Mouse (Mus musculus) left cerebral cortex, postnatal 25 days (tissue): Measurements from ENCODE around the gene Aspg. TPM values are rescaled to one million over a fixed set of nuclear protein-coding genes. Genes with fewer than 3 reads are reported as not detected.

Source experiments
- DNase-seq, 2 experiments: peaks; one replicate each; pipeline ENCODE4 v3.0.0; 2022; ENCODE audit warnings: low spot score in 2 of 2, mixed read lengths in 1 of 2
- intact Hi-C: fragments of 180-260 bp; cut with DNase I; formaldehyde crosslinking; loops from one replicate; pipeline ENCODE4 v1.15.1; 2025
- total RNA-seq, 2 experiments: library from RNA; stranded (reverse); gene quantifications; 2 replicates each; pipeline ENCODE4 v1.2.3; 2021

Gene Aspg
- total RNA-seq, 2 experiments from 2014 or later: 4.2 to 4.4 TPM

DNA sequence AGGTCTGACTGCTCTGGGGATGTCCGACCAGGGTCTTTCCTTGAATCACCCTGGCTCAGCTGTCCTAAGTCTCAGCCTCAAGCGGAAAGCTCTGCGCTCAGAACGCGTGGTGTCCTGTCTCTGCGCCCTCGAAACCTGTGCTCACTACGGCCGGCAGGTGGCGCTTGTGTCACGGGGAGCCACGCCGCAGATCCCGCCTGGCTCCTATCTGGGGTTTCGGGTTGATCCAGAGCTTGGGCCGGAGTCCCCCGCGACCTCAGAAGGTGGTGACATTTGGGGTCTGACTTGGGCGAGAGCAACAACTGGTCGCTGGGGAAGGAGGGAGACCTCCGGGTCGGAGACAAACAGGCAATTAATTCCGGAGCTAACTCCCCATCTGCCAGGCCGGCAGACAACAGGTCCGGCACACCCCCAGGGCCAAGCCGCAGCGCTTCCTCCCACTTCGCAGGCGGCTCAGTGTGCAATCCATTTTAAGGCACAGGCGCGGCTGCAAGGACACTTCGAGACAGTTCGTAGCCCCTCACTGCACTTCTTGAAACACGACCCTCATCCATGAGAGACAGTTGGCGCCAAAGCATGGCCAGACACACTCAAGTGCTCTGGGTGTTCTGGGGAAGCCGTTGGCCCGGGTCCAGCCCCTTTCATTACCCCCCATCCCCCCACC, 38.9 kb downstream of the Aspg start:
- peak; percentile 83 to 84 for DNase-seq
- intact Hi-C loops: loop anchor here (1.0 to 10.0 kb wide), 4 partner anchors 306 to 479 kb away; partner anchors contain the start of gene Adssl1

DNA sequence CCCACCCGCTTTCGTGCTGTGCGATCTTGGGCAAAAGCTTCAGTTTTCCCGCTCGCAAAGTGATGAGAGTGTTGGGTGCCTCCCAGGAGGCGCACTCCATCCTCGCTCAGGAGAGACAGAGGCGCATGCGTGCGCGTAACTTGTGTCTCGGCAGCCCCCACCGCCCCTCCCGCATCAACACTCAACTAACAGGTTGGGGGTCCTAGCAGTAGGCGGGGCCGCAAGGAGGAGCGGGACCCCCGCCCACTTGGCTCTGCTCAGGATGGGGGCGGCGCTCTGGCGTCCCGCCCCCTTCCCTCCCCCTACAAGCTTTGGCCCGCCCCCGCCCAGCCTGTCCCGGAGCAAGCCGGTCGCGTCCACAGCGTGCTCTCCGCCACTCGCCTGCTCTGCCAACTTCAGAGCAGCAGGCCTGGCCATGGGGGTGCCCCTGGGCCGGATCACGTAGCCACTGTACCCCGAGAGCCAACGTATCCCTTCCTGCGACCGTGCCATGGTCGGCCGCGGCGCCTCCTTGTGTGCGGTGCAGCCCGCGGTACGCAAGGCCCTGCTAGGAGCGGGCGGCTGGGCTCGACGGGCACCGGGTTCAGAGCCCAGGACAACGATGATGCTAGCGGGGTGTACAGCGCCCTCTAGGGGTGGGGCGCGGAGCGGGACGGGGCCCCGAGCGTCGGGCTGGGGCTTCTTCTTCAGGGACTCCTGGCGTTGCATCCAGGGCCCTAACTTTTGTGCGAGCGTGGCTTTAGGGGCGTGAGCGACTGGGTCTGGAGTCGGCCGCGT, 39.6 kb downstream of the Aspg start, which contains the start of gene Kif26a:
TSS of gene Kif26a (plus strand) at position 334 of the 777 bp plus-strand sequence.
- intact Hi-C loops: loop anchor here (1.0 to 10.0 kb wide), 4 partner anchors 305 to 479 kb away; partner anchors contain the start of gene Adssl1
- DNase-seq: peak; percentile 36 to 37

DNA sequence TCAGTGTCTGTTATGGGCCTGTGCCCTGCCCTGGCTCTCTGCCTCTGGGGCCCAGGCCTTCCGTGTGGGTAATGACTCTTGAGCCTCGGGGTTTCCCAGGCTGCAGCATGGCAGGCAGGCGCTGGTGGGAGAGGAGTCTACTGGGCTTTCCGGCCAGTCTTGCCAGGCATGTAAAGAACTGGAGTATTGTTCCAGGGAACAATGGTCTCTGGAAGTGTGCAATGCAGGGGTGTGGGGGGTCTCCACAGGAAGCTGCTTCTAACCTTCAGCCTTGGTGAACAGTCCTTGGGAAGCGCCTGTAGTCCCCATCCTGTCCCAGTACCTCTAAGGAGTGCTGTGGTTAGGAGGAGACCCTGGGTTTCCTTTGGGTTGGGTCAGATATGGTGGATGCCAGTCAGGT, 40.9 kb downstream of the Aspg start:
- no peak for DNase-seq
- intact Hi-C loops: loop anchor here (10.0 kb wide), 1 partner anchor 477 kb away; the partner anchor contains the start of gene Adssl1

DNA sequence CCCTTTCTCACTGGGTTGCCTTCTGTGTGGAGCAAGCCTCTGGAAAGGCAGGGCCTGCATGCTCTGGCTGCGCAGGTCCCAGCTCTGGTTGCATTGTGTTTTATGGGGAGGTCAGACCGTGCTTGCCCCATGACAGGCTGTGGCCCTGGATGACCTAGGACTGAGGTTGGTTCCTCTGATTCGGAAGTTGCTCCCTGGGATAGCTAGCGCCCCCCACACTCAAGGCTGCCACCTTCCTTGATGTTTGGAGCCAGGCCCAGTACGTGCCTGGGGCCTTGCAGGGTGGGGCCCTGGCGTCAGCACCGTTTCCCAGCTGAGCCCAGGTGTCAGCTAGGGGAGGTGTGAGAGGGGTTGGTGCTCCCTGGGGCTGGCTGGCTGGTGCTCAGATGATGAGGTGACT, 43.5 kb downstream of the Aspg start:
- DNase-seq: no peak
- intact Hi-C loops: no loop called here

DNA sequence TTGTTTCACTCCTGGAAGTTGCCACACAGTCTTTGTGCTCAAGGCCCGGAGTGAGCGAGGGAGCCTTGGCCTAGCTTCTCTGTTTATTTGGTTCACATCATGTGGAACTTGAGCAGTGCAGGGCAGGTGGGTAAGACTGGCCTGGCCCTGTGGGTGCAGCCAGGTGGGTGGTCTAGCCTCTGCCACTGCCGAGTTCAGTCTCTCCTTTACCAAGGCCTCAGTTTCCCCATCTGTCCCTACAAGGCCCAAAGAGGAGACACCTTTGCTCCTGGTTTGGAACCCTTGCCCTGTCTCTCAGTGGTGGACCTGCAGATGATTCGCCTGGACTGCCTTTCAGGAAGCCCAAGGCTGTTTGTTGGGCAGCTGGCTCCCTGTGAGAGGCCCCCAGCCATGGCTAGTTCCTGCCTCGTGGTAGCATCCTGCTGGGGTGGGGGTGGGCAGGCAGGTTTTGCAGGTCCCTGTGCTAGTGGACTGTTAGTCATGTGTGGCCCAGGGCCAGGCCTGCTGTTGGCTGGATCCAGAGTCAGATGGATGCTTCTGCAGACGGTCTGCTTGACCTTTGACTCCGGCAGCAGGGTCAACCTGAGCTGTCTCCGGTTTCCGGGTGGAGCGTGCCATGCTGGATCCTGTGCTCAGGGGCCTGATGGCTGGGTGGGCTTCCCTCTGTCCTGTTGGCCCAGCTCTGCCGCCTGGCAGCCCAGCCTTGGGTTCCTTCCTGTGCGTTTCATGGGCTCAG, 44.9 kb downstream of the Aspg start:
- DNase-seq: no peak
- intact Hi-C loops: no loop called here

DNA sequence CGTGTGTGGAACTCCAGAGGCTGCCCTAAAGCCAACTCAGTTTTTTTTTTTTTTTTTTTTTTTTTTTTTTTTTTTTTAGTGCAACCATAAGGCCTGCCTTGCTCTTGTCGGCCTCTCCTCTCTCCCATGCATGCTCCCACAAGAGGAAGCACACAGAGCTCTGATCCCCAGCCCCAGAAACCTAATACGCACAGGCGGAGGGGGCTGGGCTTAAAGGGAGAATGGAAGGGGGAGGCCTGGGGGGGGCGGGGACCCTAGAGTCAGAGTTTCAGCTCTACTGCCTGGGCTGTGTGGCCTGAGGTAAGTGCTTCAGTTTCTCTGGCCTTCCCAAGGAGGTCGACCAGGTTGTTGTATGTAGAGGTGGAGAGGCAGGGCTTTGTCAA, 45.5 kb downstream of the Aspg start:
- no peak for DNase-seq
- intact Hi-C loops: no loop called here

DNA sequence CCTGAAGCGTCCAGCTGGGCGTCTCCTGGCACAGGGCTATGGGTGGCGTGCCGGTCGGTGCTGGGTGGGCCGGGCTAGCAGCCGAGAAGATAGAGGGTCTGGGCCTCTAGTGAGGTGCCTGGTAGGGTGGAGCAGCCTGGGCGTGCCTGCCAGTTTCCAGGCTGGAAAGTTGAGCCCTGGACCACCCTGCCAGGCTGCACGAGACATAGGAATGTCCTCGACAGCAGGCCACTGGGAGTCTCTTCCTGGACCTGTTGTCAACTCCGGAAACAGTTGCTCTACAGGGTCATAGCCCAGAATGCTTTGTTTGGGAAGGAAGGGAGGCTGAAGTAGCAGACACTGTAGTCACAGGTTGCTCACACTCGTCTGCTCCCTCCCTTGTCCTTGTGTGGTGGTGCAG, 47.1 kb downstream of the Aspg start:
- DNase-seq: no peak
- intact Hi-C loops: no loop called here

DNA sequence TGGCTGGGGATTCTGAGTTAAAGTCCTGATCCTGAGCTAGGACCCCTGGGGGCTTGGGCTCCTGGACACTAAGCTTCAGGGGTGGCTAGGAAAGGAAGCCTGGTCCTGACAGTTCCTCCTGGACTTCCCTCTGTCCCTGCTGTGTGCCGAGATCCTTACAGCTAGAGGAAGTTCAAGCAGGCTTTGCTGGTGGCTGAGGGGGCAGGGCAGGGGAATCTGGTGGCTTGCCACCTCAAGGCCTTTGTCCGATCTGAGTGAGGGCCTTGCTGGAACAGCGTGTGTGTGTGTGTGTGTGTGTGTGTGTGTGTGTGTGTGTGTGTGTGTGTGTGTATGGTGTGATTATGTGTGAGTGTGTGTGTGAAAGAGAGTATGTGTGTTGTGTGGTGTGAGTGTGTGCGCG, 48.0 kb downstream of the Aspg start:
- no peak for DNase-seq
- intact Hi-C loops: no loop called here

DNA sequence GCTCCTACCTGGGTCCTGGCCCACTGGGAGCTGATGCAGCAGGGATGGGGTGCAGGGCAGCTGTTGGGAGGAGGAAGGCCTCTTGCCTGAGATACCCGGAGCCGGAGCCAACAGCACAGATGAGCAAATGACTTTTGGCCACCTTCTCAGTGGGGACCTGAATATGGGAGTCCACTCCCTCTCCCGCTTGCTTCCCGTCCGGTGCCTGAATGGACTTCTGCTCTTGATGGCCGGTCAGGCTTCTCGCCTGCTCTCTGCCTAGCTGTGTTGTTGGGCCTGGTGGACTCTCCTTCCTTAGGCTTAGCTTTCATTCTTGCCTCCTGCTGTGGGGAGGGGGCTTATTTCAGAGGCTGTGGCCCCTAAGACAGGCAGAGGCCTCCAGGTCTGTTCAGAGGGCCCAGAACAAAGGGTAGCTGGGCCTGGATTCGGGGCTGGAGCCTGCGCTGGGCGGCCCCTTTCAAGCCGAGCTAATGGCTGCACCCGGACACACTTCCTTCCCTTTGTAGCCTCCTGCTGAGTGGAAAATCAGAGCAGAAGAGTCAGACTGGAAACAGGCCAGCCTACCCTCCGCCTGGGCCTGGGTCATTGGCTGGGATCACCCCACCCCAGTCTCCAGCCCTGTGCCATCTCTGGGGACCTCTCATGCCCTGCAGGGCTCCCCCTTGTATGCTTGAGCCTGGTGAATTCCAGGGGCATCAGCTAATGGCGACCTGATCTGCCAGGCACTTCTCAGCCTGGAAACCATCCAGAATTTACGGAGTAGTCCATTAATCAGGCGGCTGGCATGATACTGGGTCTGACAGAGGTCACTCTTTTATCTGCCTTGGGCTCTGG, 49.0 kb downstream of the Aspg start:
- DNase-seq: no peak
- intact Hi-C loops: no loop called here

DNA sequence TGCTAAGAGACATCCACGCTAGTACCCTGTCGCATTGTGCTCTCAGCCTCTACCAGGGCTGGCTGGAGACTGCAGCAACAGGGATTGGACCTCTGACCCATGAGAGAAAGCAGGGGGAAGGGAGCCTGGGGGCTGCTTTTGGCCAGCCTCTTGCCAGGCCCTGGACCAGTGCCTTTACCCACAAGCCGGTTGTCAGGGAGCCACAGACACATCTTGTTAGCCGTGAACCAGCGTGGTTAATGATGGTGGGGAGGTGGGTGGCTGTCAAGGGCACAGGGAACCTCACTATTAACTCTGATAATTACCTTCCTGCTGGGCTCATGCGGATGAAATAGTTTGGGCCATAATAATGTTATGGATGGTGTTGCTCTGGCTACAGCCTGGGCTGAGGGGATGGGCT, 50.3 kb downstream of the Aspg start:
- intact Hi-C loops: no loop called here
- no peak for DNase-seq

DNA sequence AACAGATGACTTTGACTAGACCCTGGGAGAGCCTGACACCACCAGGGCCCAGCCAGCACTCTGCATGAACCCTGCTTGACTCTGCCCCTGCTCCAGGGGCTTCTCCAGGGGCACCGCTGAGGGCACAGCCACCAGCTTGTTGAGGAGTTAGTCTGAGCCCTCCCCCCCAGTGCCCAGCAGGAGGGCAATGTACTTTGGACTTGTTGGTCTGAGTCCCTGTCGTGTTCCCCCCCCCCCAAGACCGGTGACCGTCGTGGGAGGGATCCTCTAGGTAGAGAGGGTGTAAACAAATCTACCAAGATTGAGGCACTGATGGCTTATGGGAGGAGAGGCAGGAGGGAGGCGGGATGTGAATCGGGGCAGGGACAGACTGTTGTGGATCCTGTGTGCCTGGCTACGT, 51.8 kb downstream of the Aspg start:
- intact Hi-C loops: no loop called here
- no peak for DNase-seq

DNA sequence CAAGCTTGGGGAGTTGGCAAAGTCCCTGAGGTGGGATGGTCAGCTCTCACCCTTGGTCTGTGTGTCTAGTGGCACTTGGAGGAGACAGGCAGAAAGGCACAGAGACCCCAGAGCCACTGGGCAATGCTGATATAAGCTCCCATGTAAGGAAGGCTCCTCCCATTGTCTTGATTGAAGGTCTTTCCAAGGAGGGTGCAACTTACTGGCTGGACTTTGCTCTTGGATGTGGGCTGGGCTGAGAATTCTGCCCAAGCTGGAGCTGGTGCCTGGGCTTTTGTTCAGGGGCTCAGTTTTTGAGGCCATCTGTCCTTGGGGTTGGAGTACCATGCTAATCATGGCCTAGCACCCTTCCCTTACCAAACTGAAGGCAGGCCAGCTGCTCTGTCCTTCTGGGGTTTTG, 52.3 kb downstream of the Aspg start:
- intact Hi-C loops: no loop called here
- DNase-seq: no peak

DNA sequence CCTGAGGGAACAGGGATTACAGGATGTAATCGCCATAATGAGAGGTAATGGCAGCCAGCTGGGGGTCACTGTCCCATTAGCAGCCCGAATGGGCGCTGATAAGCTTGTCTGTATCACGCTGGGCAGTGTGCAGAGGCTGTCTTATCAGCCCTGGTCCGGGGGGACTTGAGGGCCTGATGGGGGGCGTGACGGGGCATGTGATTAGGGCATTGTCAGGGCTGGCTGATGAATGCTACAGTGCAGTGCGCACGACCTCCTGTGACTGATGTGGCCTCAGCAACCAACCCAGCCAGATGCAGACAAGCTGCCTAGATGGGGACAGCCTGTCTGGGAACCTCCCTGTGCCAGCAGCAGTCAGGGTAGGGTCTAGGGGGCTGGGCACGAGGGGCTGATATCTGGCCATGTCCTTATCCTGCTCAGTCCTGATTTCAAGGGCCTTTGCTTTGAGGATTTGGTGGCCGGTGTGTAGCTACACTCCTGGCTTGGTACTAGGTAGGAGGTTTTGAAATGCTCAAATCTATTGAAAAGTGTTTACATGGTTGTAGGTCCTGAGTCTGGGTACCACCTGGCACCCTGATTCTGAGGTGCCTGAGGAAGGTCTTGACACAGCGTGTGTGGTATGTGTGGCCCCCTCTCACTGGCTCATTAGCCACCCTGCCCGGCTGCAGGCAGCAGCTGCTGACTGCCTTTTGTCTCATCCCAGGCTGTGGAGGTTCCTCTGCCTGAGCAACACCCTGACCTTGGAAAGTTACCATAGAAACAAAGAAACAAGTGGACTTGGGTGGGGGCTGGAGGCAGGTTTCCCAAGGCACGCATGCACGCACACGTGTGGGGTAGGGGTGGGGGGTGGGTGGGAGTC, 57.7 kb downstream of the Aspg start:
- DNase-seq: no peak
- intact Hi-C loops: no loop called here

DNA sequence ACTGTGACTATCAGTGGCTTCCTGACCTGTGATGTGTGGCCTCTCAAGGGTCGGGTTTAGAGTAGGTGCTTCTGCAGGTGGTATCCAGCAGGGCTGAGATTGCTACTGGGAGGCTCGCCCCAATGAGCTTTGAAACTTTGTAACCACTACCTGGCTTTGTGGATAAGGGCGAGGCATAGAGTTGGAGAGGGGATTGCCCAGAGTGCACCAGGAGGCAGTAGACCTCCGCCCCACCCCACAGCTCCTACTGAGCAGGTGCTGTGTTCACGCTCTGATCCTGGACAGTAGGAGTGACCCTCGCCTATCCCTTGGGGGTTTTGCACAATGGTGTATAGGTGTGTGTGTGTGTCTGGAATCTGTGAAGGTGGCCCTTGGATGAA, 58.4 kb downstream of the Aspg start:
- no peak for DNase-seq
- intact Hi-C loops: no loop called here

DNA sequence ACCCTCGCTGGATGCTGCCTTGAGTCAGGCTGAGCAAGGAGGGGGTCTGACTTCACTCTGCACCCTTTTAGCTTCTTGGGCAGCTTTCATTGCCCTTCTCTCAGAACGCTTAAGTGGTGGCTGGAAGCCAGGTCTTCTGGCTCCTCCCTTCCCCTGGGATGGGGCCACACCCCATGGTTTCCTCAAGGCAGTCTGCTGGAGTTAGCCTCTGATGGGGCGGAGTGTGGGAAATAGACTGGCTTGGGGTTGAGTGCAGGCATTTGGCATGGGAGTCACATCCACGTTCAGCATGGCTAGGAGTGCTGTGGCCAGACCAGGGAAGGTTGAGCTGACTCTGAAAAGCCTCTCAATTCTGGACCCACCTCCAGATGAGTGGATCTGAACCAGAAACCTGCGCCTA, 62.8 kb downstream of the Aspg start:
- DNase-seq: no peak
- intact Hi-C loops: no loop called here

DNA sequence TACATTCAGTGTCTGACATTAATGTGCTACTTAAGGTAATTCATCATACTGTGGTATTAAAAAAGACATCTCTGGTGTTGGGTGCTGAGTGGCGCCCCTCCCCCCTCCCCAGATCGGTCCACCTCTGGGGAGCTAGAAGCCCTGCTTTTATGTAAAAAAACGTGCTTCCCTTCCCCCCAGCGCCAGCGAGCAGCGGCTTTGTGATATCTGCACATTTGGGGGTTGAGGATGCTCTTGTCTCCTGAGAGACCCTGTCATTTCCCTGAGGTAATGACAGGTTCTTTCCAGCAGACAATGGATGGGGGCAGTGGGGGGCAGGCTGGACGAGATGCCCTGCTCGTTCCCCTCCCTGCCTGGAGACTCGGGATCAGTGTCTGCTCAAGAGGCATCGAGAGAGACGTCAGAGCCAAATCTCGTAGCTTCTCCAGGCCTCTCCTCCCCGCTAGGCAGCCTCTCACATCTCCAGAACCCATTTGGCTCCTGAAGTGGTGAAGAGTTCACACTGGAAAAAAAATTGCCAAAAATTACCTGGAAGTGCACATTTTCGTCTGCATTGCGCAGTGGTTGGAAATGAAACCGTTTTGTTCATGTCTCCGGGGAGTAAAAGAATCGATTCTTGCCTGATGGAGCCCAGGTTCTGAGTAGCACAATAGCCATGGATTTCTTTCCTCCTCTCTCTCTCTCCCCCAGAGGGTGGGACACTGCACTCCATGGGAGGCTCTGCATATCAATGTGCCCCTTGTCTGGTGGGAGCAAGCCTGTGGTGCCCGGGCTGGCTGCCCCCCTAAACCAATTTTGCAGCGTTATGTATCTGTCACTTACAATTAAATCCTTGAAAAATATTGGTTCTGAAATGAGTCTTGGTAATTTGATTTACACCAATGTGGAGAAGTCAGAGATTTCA, 64.4 kb downstream of the Aspg start:
- intact Hi-C loops: no loop called here
- no peak for DNase-seq

DNA sequence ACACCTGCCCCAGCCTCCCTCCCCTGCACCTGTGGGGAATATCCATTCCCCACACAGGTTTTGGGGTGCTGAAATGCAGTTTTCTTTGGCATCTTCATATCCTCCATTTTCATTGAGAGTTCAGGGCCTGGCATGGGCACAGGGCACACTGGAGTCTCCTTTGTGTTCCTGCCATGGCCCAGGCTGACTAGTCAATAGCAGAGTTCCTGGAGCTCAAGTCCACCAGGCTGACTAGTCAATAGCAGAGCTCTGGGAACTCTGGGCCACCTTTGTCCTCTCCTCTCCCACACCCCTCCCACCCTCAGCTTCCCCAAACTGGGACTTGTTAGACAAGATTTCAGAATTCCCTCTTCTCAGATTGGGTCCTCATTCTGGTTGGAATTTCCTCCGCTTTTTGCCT, 65.2 kb downstream of the Aspg start:
- intact Hi-C loops: no loop called here
- no peak for DNase-seq

DNA sequence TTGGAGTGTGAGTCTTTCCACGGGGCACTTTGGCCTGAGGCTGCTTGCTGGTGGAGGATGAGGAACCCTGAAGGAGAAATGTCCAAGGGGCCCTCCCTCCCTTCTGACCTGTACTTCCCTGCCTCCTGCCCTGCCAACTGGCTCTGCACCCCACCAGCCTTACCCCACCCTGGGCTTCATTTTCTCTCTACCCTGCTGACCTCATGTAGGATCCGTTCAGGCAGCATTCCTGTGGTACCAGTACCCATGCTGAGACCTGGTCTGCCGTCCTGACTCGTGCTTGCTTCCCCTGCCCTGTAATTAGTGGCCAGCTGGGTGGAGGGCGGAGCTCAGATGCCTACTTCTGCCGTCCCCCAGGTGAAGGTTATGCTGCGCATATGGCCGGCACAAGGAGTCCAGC, 65.7 kb downstream of the Aspg start:
- intact Hi-C loops: no loop called here
- no peak for DNase-seq
